Mouse (Mus musculus): ENCODE measurements at regions not wholly inside any gene's neighbourhood (a gene's known extent, or its start where the extent isn't known, plus 50 kb on each side); places are given as distances from the start of the nearest gene placed in this dataset.

- TF ChIP-seq CTCF (IDR thresholded peaks at IDR 0.05) (no peak), EP300 (IDR thresholded peaks at IDR 0.05) (no peak)
These were observed 215.7 kb upstream of the Gm5148 start for GRCm38 (mm10) chr3:37940016-37940415.
